8 mouse cellular contexts compared by ENCODE assay signal in genomic region chr4:132353481-132353885, GRCm38 (mm10). TPM values are rescaled to one million over a fixed set of nuclear protein-coding genes. Genes with fewer than 3 reads are reported as not detected.
A peak's percentile ranks its signal among the peaks of the same experiment; 100 is the strongest.
DNase-seq lines count a peak whose midpoint lies in the region; ATAC-seq and TF ChIP-seq lines count a peak whose summit lies in the region.

Rcc1 (minus strand) TSS chr4:132353605.

- H3K4me1 ChIP-seq in MEL (ENCODE audit: control insufficient read depth in 1 of 2, insufficient read depth in 2 of 2, low read length in 2 of 2) = peaks cover 0 to 9% of the 10 kb centered on the region in 2 experiments; a peak in 2 of 4 replicates
- no peaks in the 10 kb centered on the region for H3K4me1 ChIP-seq in cerebellum, adult 2 months (ENCODE audit: control insufficient read depth, insufficient read depth, low read length)
- 0 out of 2 replicates have a peak, but pooled peaks cover 11% of the 10 kb centered on the region for H3K4me1 ChIP-seq in forebrain, postnatal 0 days (ENCODE audit: insufficient read depth)
- peaks cover 10% of the 10 kb centered on the region; the same call in 1 of the 2 replicates for H3K4me1 ChIP-seq in lung, embryonic 16.5 days (replicated peaks; ENCODE audit: control insufficient read depth, insufficient read depth, low read length)

- H3K36me3 ChIP-seq in MEL (ENCODE audit: control insufficient read depth in 1 of 2, insufficient read depth in 2 of 2, low read length in 2 of 2) = peaks cover 3 to 12% of the 10 kb centered on the region in 2 experiments; a peak in 3 of 4 replicates
- H3K36me3 ChIP-seq in forebrain, postnatal 0 days (ENCODE audit: insufficient read depth) = peaks cover 13% of the 10 kb centered on the region
- H3K36me3 ChIP-seq in lung, embryonic 16.5 days (ENCODE audit: control insufficient read depth, insufficient read depth, low read length) = peaks cover 21% of the 10 kb centered on the region

- no peaks in the 10 kb centered on the region for H3K9me3 ChIP-seq in MEL (replicated peaks; ENCODE audit: insufficient read depth, low read length)
- no peaks in the 10 kb centered on the region for H3K9me3 ChIP-seq in forebrain, postnatal 0 days (ENCODE audit: low read length)
- no peaks in the 10 kb centered on the region for H3K9me3 ChIP-seq in lung, embryonic 16.5 days (ENCODE audit: control insufficient read depth, low read length)

- H3K4me2 ChIP-seq in forebrain, postnatal 0 days (ENCODE audit: low read depth) = peak within 1 kb of the TSS; percentile 93
- peak within 1 kb of the TSS; percentile 78 for H3K4me2 ChIP-seq in lung, embryonic 16.5 days (ENCODE audit: low read depth, low read length)

- peak; percentile 97 to 100 for TF ChIP-seq POLR2A in MEL (IDR thresholded peaks at IDR 0.05; ENCODE audit: control insufficient read depth in 1 of 2, insufficient read depth in 1 of 2, low read depth in 1 of 2, low read length in 2 of 2, poor library complexity in 1 of 2)
- TF ChIP-seq POLR2A in cerebellum, adult 2 months (IDR thresholded peaks at IDR 0.05; ENCODE audit: borderline replicate concordance, insufficient read depth, low read length) = peak; percentile 95

- DNase-seq in MEL (ENCODE audit: low read depth, low spot score) = peak; percentile 96
- DNase-seq in cerebellum, adult 2 months = peak; percentile 87 to 89
- DNase-seq in forebrain, postnatal 0 days = peak; percentile 95
- peak; percentile 88 for DNase-seq in layer of hippocampus, adult 9-10 months (ENCODE audit: low spot score)
- DNase-seq in ovary, postnatal 10 days (ENCODE audit: low spot score) = peak; percentile 88
- DNase-seq in thymus, postnatal 10 days (ENCODE audit: low spot score in 2 of 2) = peak; percentile 92 to 94

- TF ChIP-seq EP300 in MEL (IDR thresholded peaks at IDR 0.05; ENCODE audit: low read depth in 1 of 2, low read length in 2 of 2) = no peak

- TF ChIP-seq RAD21 in MEL (IDR thresholded peaks at IDR 0.05; ENCODE audit: low read depth, low read length) = no peak

- WGBS in cerebellum, adult 2 months = under 1% methylated on average over 31 of the region's 31 CpGs
- WGBS in forebrain, postnatal 0 days = under 1% methylated on average over 31 of the region's 31 CpGs
- under 1% methylated on average over 31 of the region's 31 CpGs for WGBS in lung, embryonic 16.5 days

- H3K27me3 ChIP-seq in MEL (ENCODE audit: control insufficient read depth in 1 of 2, insufficient read depth in 2 of 2, low read length in 2 of 2) = no peaks in the 10 kb centered on the region
- no peaks in the 10 kb centered on the region for H3K27me3 ChIP-seq in cerebellum, adult 2 months (ENCODE audit: control insufficient read depth, insufficient read depth, low read length)
- H3K27me3 ChIP-seq in forebrain, postnatal 0 days (ENCODE audit: insufficient read depth, low read length) = no peaks in the 10 kb centered on the region
- no peaks in the 10 kb centered on the region for H3K27me3 ChIP-seq in lung, embryonic 16.5 days (ENCODE audit: control insufficient read depth, insufficient read depth, low read depth, low read length)

- 0 out of 6 replicates have a peak, but pooled peaks of 1 of the 3 experiments have one; percentile 7 for TF ChIP-seq CTCF in MEL (IDR thresholded peaks at IDR 0.05 in 2 of 3, conservative IDR thresholded peaks at IDR 0.05 in 1 of 3; ENCODE audit: control insufficient read depth in 1 of 3, insufficient read depth in 1 of 3, low read depth in 2 of 3, low read length in 3 of 3, poor library complexity in 1 of 3, severe bottlenecking in 1 of 3)
- TF ChIP-seq CTCF in cerebellum, adult 2 months (IDR thresholded peaks at IDR 0.05; ENCODE audit: borderline replicate concordance, insufficient read depth, low read depth, low read length) = no peak
- TF ChIP-seq CTCF in forebrain, postnatal 0 days (IDR thresholded peaks at IDR 0.05; ENCODE audit: low read depth) = peak; percentile 39

- peak within 1 kb of the TSS; percentile 90 for H3K27ac ChIP-seq in MEL (ENCODE audit: control insufficient read depth, low read depth, low read length)
- peak within 1 kb of the TSS; percentile 60 for H3K27ac ChIP-seq in cerebellum, adult 2 months (ENCODE audit: insufficient read depth, low read length)
- H3K27ac ChIP-seq in forebrain, postnatal 0 days (ENCODE audit: low read depth, low read length) = peak within 1 kb of the TSS; percentile 89
- peak within 1 kb of the TSS; percentile 97 for H3K27ac ChIP-seq in lung, embryonic 16.5 days (ENCODE audit: low read length)

- H3K79me2 ChIP-seq in MEL (ENCODE audit: control insufficient read depth, insufficient read depth, low read length, poor library complexity) = peaks cover 27% of the 10 kb centered on the region

- peak within 1 kb of the TSS; percentile 97 for H3K9ac ChIP-seq in MEL (ENCODE audit: control insufficient read depth, low read depth, low read length, poor library complexity, severe bottlenecking)
- H3K9ac ChIP-seq in forebrain, postnatal 0 days = peak within 1 kb of the TSS; percentile 77
- H3K9ac ChIP-seq in lung, embryonic 16.5 days (ENCODE audit: low read length) = peak within 1 kb of the TSS; percentile 94

- H3K4me3 ChIP-seq in MEL (ENCODE audit: control insufficient read depth in 1 of 2, insufficient read depth in 1 of 2, low read depth in 2 of 2, low read length in 2 of 2) = peak within 1 kb of the TSS; percentile 72 to 81
- peak within 1 kb of the TSS; percentile 68 for H3K4me3 ChIP-seq in cerebellum, adult 2 months (replicated peaks; ENCODE audit: insufficient read depth, low read depth, low read length)
- peak within 1 kb of the TSS; percentile 72 for H3K4me3 ChIP-seq in forebrain, postnatal 0 days (ENCODE audit: low read depth, low read length)
- H3K4me3 ChIP-seq in lung, embryonic 16.5 days (ENCODE audit: low read length) = peak within 1 kb of the TSS; percentile 92

- ATAC-seq in forebrain, postnatal 0 days = peak; percentile 98
- ATAC-seq in hematopoietic stem cell, adult 5-6 weeks (replicated peaks in 1 of 2; ENCODE audit: insufficient read depth in 1 of 2, low FRiP score in 2 of 2, low TSS enrichment in 1 of 2, low read depth in 1 of 2, poor library complexity in 2 of 2, severe bottlenecking in 2 of 2) = peak; percentile 91 to 94
- peak; percentile 94 for ATAC-seq in lung, embryonic 16.5 days (ENCODE audit: low read depth)

TF ChIP-seq in MEL, 35 proteins besides CTCF, POLR2A, EP300 and RAD21:
- TF ChIP-seq ZMIZ1 (IDR thresholded peaks at IDR 0.05; ENCODE audit: low read depth, low read length) (no peak), HCFC1 (IDR thresholded peaks at IDR 0.05; ENCODE audit: low read depth, low read length) (no peak), POLR2AphosphoS5 (IDR thresholded peaks at IDR 0.05; ENCODE audit: borderline replicate concordance, low read depth, low read length) (peak; percentile 97), NRF1 (IDR thresholded peaks at IDR 0.05; ENCODE audit: insufficient read depth, low read depth, low read length, poor library complexity, severe bottlenecking) (no peak), TBP (IDR thresholded peaks at IDR 0.05; ENCODE audit: low read depth, low read length) (peak; percentile 99)

RNA-seq across cellular contexts. Expression of gene Rcc1, which starts in this region (rescaled TPM):
- 137 and 147 TPM in 2 replicates for total RNA-seq in MEL (2012; rRNA removed)
- polyA plus RNA-seq in MEL (2012; ENCODE audit: insufficient read depth in 1 of 2, insufficient read length in 2 of 2, low read depth in 1 of 2, low replicate concordance in 2 of 2, missing spikeins in 1 of 2) = 100 to 1,000 TPM in 1 of 2 experiments, 10 to 100 TPM in 1; 83.6 to 186 TPM
- 8.4 and 9.6 TPM in 2 replicates for polyA plus RNA-seq in cerebellum, adult 2 months (2012; rRNA removed)
- 19.1 and 22.4 TPM in 2 replicates for total RNA-seq in forebrain, postnatal 0 days (2014; rRNA removed)
- 23.3 and 24.9 TPM in 2 replicates for polyA plus RNA-seq in forebrain, postnatal 0 days (2015; fragmentation: Nextera tagmentation; extraction: Ambion mirVana)
- total RNA-seq in hematopoietic stem cell, adult 5-6 weeks (2017) = 30.1 and 32.0 TPM in 2 replicates
- polyA plus RNA-seq in lung, embryonic 16.5 days (2015; fragmentation: Nextera tagmentation; extraction: Ambion mirVana) = 73.0 and 73.9 TPM in 2 replicates

Comparison
In these comparisons a context has a peak if more than half of its experiments do, and no peak if none do; other contexts are left out.
1. Peak in every context shown above with its lines: DNase-seq, ATAC-seq, H3K4me3 ChIP-seq and H3K27ac ChIP-seq.